Mouse (Mus musculus) cerebellum, postnatal 25 days (tissue): ENCODE measurements around the gene B3gnt8.

Experiments used
- DNase-seq, 2 experiments: peaks; one replicate each; pipeline ENCODE4 v3.0.0; 2021; ENCODE audit warnings: mixed read lengths in 2 of 2

Gene B3gnt8

GRCm38 (mm10) chr7:25619722-25619991 is 6.8 kb upstream of the B3gnt8 start:
- no peak for DNase-seq

- DNase-seq: no peak
Measured at GRCm38 (mm10) chr7:25620101-25620500, 6.4 kb upstream of the B3gnt8 start.

- no peak for DNase-seq
Measured at GRCm38 (mm10) chr7:25620751-25621150, 5.7 kb upstream of the B3gnt8 start.

GRCm38 (mm10) chr7:25623857-25624370 is 2.5 kb upstream of the B3gnt8 start:
- peak; percentile 77 to 83 for DNase-seq

- no peak for DNase-seq
Measured at GRCm38 (mm10) chr7:25624851-25625250, 1.6 kb upstream of the B3gnt8 start.

- peak in 1 of 2 experiments; percentile 74 for DNase-seq
Measured at GRCm38 (mm10) chr7:25625594-25626250, 732 bp upstream of the B3gnt8 start.

- DNase-seq: peak; percentile 42 to 53
Measured at GRCm38 (mm10) chr7:25627431-25628322, 1.2 kb downstream of the B3gnt8 start.

GRCm38 (mm10) chr7:25628323-25628620 is 1.8 kb downstream of the B3gnt8 start:
- DNase-seq: no peak

- no peak for DNase-seq
Measured at GRCm38 (mm10) chr7:25632679-25633078, 6.2 kb downstream of the B3gnt8 start.

GRCm38 (mm10) chr7:25636373-25636772 is 9.9 kb downstream of the B3gnt8 start:
- DNase-seq: no peak

- no peak for DNase-seq
Measured at GRCm38 (mm10) chr7:25637099-25637498, 10.6 kb downstream of the B3gnt8 start.

GRCm38 (mm10) chr7:25639754-25640153 is 13.3 kb downstream of the B3gnt8 start:
- DNase-seq: peak; percentile 74

GRCm38 (mm10) chr7:25644136-25644535 is 17.7 kb downstream of the B3gnt8 start:
- DNase-seq: no peak

GRCm38 (mm10) chr7:25644631-25645030 is 18.2 kb downstream of the B3gnt8 start:
- peak in 1 of 2 experiments; percentile 61 for DNase-seq

GRCm38 (mm10) chr7:25645074-25645473 is 18.6 kb downstream of the B3gnt8 start:
- peak in 1 of 2 experiments; percentile 44 for DNase-seq

- DNase-seq: no peak
Measured at GRCm38 (mm10) chr7:25647574-25648123, 21.2 kb downstream of the B3gnt8 start.

- DNase-seq: no peak
Measured at GRCm38 (mm10) chr7:25649839-25650238, 23.4 kb downstream of the B3gnt8 start.

- DNase-seq: peak; percentile 47 to 51
Measured at GRCm38 (mm10) chr7:25651281-25651680, 24.8 kb downstream of the B3gnt8 start.

GRCm38 (mm10) chr7:25652244-25652759 is 25.8 kb downstream of the B3gnt8 start:
- DNase-seq: no peak

- peak; percentile 79 to 86 for DNase-seq
Measured at GRCm38 (mm10) chr7:25655601-25656428, 29.4 kb downstream of the B3gnt8 start.

GRCm38 (mm10) chr7:25657785-25658184 is 31.3 kb downstream of the B3gnt8 start:
- no peak for DNase-seq

- peak; percentile 99 for DNase-seq
Measured at GRCm38 (mm10) chr7:25658657-25659472, 32.4 kb downstream of the B3gnt8 start, which contains the start of the genes Bckdha and Exosc5. Bckdha (minus strand) TSS chr7:25658981. Exosc5 (plus strand) TSS chr7:25659164.
